Mouse (Mus musculus) gastrocnemius, postnatal 4 days (tissue): ENCODE data around the gene Trpc6. TPM values are rescaled to one million over a fixed set of nuclear protein-coding genes. Genes with fewer than 3 reads are reported as not detected.

ENCODE experiments used
- DNase-seq, 2 experiments: peaks; one replicate each; pipeline ENCODE4 v3.0.0; 2021 to 2022; ENCODE audit warnings: low spot score in 2 of 2, mixed read lengths in 2 of 2
- long read RNA-seq, 2 experiments: library from polyadenylated mRNA; stranded (forward); transcript quantifications; one replicate each; pipeline ENCODE4 v2.0.0; 2021
- total RNA-seq, 2 experiments: library from RNA; stranded (reverse); gene quantifications; 2 replicates each; pipeline ENCODE4 v1.2.3; 2021

Trpc6 gene
- under 1 TPM; 0.75 to 0.98 TPM for total RNA-seq
- long read RNA-seq, experiment 1, partial matches to known transcripts: 0 of 1 reads
- long read RNA-seq, experiment 1, other reads (novel, unspliced or antisense): 0 of 1 reads
- long read RNA-seq, experiment 2, partial matches to known transcripts: 0 of 2 reads
- long read RNA-seq, experiment 2, other reads (novel, unspliced or antisense): 1 of 2 reads

- DNase-seq: peak in 1 of 2 experiments; percentile 11
Measured at GRCm38 (mm10) chr9:8544041-8544794, at the start of gene Trpc6. TSS of gene Trpc6 (plus strand) at chr9:8544142.

GRCm38 (mm10) chr9:8520911-8521310, 23.0 kb upstream of the Trpc6 start:
- DNase-seq: no peak

GRCm38 (mm10) chr9:8533670-8534069, 10.3 kb upstream of the Trpc6 start:
- no peak for DNase-seq

GRCm38 (mm10) chr9:8545236-8545635, 1.3 kb downstream of the Trpc6 start:
- DNase-seq: no peak

- no peak for DNase-seq
Measured at GRCm38 (mm10) chr9:8558574-8558973, 14.6 kb downstream of the Trpc6 start.

- DNase-seq: no peak
Measured at GRCm38 (mm10) chr9:8592618-8593017, 48.7 kb downstream of the Trpc6 start.

GRCm38 (mm10) chr9:8597089-8597488, 53.1 kb downstream of the Trpc6 start:
- DNase-seq: no peak

GRCm38 (mm10) chr9:8606816-8607491, 63.0 kb downstream of the Trpc6 start:
- DNase-seq: no peak

GRCm38 (mm10) chr9:8634344-8634743, 90.4 kb downstream of the Trpc6 start:
- no peak for DNase-seq

- DNase-seq: no peak
Measured at GRCm38 (mm10) chr9:8643453-8643852, 99.5 kb downstream of the Trpc6 start.

GRCm38 (mm10) chr9:8655347-8655746, 111.4 kb downstream of the Trpc6 start:
- no peak for DNase-seq

- DNase-seq: no peak
Measured at GRCm38 (mm10) chr9:8672944-8673343, 129.0 kb downstream of the Trpc6 start.

- no peak for DNase-seq
Measured at GRCm38 (mm10) chr9:8676607-8677006, 132.7 kb downstream of the Trpc6 start.

- DNase-seq: no peak
Measured at GRCm38 (mm10) chr9:8693177-8693576, 149.2 kb downstream of the Trpc6 start.

GRCm38 (mm10) chr9:8700669-8701068, 156.7 kb downstream of the Trpc6 start:
- DNase-seq: peak; percentile 57 to 72

- DNase-seq: no peak
Measured at GRCm38 (mm10) chr9:8703516-8703915, 159.6 kb downstream of the Trpc6 start.

GRCm38 (mm10) chr9:8703956-8704355, 160.0 kb downstream of the Trpc6 start:
- no peak for DNase-seq

- no peak for DNase-seq
Measured at GRCm38 (mm10) chr9:8710052-8710739, 166.3 kb downstream of the Trpc6 start.

GRCm38 (mm10) chr9:8719017-8719416, 175.1 kb downstream of the Trpc6 start:
- no peak for DNase-seq

GRCm38 (mm10) chr9:8729056-8729455, 185.1 kb downstream of the Trpc6 start:
- no peak for DNase-seq
